Mouse (Mus musculus): Measurements from ENCODE around the gene Cadm4. TPM values are rescaled to one million over a fixed set of nuclear protein-coding genes. Genes with fewer than 3 reads are reported as not detected.

Gene Cadm4
- polyA plus RNA-seq, 1 experiment from 2014 or later: 1.2 TPM

DNA sequence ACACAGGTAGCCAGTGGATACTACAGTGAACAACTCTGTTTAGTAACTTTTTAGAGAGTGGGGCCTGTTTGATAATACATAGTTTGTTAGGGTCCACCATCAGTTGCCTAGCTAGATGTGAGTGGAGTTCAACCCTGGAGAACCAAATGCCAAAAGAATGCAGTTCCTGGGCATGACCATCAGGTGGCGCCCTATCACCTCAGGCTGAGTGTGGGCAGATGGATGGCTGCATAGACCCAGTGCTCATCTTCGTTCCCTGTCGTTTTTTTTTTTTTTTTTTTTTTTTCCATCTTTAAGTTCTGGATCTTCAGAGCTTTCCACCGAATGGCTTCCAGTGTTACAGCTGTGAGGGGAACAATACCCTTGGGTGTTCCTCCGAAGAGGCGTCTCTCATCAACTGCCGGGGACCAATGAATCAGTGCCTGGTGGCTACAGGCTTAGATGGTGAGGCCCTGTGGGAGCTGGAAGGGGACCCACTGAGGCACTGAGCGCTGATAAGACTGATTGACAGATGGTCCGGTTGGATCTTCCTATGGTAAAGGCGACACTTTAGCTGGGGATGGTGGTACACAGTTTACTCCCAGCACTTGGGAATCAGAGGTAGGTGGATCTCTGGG, 7.8 kb upstream of the Cadm4 start:
- Histone ChIP-seq H3K4me2 (ENCODE audit: low read depth, low read length) (no peak overlapping the region), H3K27me3 (ENCODE audit: control insufficient read depth, insufficient read depth, low read length) (no peaks in the 10 kb centered on the region; the same call in 1 of the 2 replicates), H3K4me3 (ENCODE audit: low read length) (no peak overlapping the region), H3K36me3 (ENCODE audit: control insufficient read depth, insufficient read depth) (peaks cover 6% of the 10 kb centered on the region), H3K4me1 (ENCODE audit: control insufficient read depth, insufficient read depth, low read length) (no peaks in the 10 kb centered on the region), H3K9me3 (replicated peaks; ENCODE audit: control insufficient read depth, low read length) (peaks cover 6% of the 10 kb centered on the region), H3K9ac (ENCODE audit: low read length) (no peak overlapping the region), H3K27ac (ENCODE audit: low read length) (no peak overlapping the region)
- peak; percentile 47; the same call in 1 of the 2 replicates for ATAC-seq (replicated peaks; ENCODE audit: extremely low read depth, insufficient read depth, low FRiP score)
- WGBS: 51% methylated on average over 10 of the region's 10 CpGs

DNA sequence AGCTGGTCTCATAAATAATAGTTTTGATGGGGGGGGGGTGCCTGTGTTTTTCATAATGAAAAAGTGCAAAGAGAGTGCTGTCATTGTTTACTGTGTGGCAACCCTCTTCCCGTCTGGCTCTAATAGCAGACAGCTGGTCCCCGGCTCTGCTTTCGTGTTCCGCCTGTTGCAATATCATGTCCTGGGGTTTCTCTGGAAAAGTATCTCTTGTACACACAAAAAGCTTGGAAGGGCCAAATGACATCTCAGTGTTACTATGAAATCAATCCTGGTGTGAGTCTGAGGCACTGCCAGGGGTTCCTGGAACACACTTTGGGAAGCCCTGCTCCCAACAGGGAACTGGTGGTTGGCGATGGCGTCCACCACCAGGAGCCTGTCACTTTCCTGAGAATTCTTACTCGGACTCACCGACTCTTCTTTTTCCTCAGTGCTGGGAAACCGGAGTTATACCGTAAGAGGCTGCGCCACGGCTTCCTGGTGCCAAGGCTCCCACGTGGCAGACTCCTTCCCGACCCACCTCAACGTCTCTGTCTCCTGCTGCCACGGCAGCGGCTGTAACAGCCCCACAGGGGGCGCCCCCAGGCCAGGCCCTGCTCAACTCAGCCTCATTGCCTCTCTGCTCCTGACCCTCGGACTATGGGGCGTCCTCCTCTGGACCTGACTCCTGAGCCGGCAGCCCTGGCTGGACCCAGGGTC, 6.9 kb upstream of the Cadm4 start:
- WGBS: 40% methylated on average over 21 of the region's 21 CpGs
- Histone ChIP-seq H3K4me2 (ENCODE audit: low read depth, low read length) (no peak overlapping the region), H3K9ac (ENCODE audit: low read length) (no peak overlapping the region), H3K4me1 (ENCODE audit: control insufficient read depth, insufficient read depth, low read length) (no peaks in the 10 kb centered on the region), H3K27ac (ENCODE audit: low read length) (no peak overlapping the region), H3K36me3 (ENCODE audit: control insufficient read depth, insufficient read depth) (no peaks in the 10 kb centered on the region), H3K4me3 (ENCODE audit: low read length) (no peak overlapping the region), H3K9me3 (replicated peaks; ENCODE audit: control insufficient read depth, low read length) (peaks cover 2% of the 10 kb centered on the region; the same call in 1 of the 2 replicates), H3K27me3 (ENCODE audit: control insufficient read depth, insufficient read depth, low read length) (peaks cover 3% of the 10 kb centered on the region)
- ATAC-seq (replicated peaks; ENCODE audit: extremely low read depth, insufficient read depth, low FRiP score): no peak

DNA sequence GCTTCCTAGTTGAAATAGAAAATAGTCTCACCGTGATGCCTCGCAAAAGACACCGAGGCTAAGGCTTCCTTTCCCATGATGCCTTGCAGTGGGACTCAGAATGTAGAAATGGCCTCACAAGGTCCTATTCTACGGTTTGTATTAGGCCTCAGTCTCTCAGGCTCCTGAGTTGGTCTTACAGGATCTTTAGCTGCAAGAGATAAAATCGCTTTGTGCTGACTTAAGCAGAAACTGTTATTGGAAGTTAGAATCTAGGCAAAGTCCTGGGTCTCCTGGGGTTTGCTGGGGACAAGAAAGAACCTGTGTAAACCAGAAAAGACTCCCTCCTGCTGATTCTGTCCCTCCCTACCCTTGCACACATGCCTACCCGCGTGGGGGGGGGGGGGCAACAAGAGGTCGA, 5.5 kb upstream of the Cadm4 start:
- ATAC-seq (replicated peaks; ENCODE audit: extremely low read depth, insufficient read depth, low FRiP score): no peak
- H3K27ac ChIP-seq (ENCODE audit: low read length): no peak overlapping the region

DNA sequence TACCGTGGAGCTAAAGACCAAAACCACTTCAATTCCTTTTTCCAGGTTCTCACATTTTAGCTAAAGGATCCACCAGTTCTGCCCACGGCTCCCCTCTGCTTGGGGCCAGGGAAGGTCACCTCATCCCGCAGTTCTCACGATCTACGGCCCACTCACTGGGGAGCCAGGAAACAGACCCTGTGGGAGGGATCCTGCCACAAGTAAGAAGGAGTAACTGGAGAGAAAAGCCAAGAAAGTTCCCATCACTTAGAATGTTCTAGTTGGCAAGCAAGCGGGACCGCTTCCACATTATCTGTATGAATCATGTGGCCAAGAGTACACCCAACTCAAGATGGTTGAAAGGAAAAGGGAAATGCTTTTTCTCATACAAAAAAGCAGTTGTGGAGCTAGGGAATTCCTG, 5.0 kb upstream of the Cadm4 start:
- Histone ChIP-seq H3K9me3 (replicated peaks; ENCODE audit: control insufficient read depth, low read length) (peaks cover 2% of the 10 kb centered on the region; the same call in 1 of the 2 replicates), H3K4me1 (ENCODE audit: control insufficient read depth, insufficient read depth, low read length) (0 out of 2 replicates have a peak, but pooled peaks cover 3% of the 10 kb centered on the region), H3K27me3 (ENCODE audit: control insufficient read depth, insufficient read depth, low read length) (peaks cover 16% of the 10 kb centered on the region), H3K4me2 (ENCODE audit: low read depth, low read length) (no peak overlapping the region), H3K27ac (ENCODE audit: low read length) (no peak overlapping the region), H3K4me3 (ENCODE audit: low read length) (no peak overlapping the region), H3K36me3 (ENCODE audit: control insufficient read depth, insufficient read depth) (no peaks in the 10 kb centered on the region), H3K9ac (ENCODE audit: low read length) (no peak overlapping the region)
- WGBS: 72% methylated on average over 7 of the region's 7 CpGs
- no peak for ATAC-seq (replicated peaks; ENCODE audit: extremely low read depth, insufficient read depth, low FRiP score)

More for the DNA sequence above, 5.5 kb upstream of the Cadm4 start:
- H3K9ac ChIP-seq (ENCODE audit: low read length): no peak overlapping the region
- WGBS: 74% methylated on average over 8 of the region's 8 CpGs
- no peak overlapping the region for H3K4me3 ChIP-seq (ENCODE audit: low read length)
- H3K27me3 ChIP-seq (ENCODE audit: control insufficient read depth, insufficient read depth, low read length): peaks cover 11% of the 10 kb centered on the region
- no peaks in the 10 kb centered on the region for H3K36me3 ChIP-seq (ENCODE audit: control insufficient read depth, insufficient read depth)
- no peak overlapping the region for H3K4me2 ChIP-seq (ENCODE audit: low read depth, low read length)
- no peaks in the 10 kb centered on the region for H3K4me1 ChIP-seq (ENCODE audit: control insufficient read depth, insufficient read depth, low read length)
- H3K9me3 ChIP-seq (replicated peaks; ENCODE audit: control insufficient read depth, low read length): peaks cover 2% of the 10 kb centered on the region; the same call in 1 of the 2 replicates

DNA sequence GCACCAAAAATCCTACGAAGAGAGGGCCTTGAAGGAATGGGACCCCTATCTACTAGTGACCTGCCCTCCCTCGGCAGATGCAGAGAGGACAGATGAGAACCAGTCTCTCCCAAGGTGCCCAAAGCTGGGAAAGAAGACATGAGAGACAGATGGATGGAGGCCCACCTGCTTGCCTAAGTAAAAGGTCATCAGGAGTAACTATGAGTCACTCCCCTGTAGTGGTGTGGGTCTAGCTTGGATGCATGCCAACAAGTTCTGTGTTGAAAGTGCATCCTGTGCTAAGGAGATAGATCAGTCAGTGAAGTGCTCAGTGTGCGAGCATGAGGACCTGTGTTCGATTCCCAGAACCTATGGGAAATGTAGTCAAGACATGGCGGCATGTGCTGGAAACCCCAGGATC, 2.9 kb upstream of the Cadm4 start:
- H3K9ac ChIP-seq (ENCODE audit: low read length): no peak overlapping the region
- no peaks in the 10 kb centered on the region for H3K36me3 ChIP-seq (ENCODE audit: control insufficient read depth, insufficient read depth)
- ATAC-seq (replicated peaks; ENCODE audit: extremely low read depth, insufficient read depth, low FRiP score): no peak
- peaks cover 5% of the 10 kb centered on the region; the same call in 1 of the 2 replicates for H3K4me1 ChIP-seq (ENCODE audit: control insufficient read depth, insufficient read depth, low read length)
- H3K9me3 ChIP-seq (replicated peaks; ENCODE audit: control insufficient read depth, low read length): peaks cover 2% of the 10 kb centered on the region; the same call in 1 of the 2 replicates
- no peak overlapping the region for H3K4me2 ChIP-seq (ENCODE audit: low read depth, low read length)
- H3K27ac ChIP-seq (ENCODE audit: low read length): no peak overlapping the region
- peaks cover 34% of the 10 kb centered on the region for H3K27me3 ChIP-seq (ENCODE audit: control insufficient read depth, insufficient read depth, low read length)
- no peak overlapping the region for H3K4me3 ChIP-seq (ENCODE audit: low read length)
- WGBS: 74% methylated on average over 5 of the region's 5 CpGs

DNA sequence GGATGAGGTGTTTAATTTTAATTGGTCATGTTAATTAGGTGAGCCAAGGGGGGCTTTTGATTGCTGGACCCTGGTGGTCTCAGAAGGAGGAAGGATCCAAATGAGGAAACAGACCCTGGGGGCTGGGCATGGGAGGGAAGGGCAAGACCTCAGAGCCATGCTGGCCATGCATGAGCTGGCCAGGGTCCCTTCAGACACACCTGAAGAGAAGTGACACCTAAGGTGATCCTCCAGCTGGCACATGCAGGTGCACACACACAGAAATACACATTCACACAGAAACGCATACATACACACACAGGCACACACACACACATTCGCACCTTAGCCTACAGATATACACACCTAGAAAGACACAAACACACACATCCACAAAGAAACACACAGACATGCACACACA, 2.1 kb upstream of the Cadm4 start:
- H3K9me3 ChIP-seq (replicated peaks; ENCODE audit: control insufficient read depth, low read length): peaks cover 2% of the 10 kb centered on the region; the same call in 1 of the 2 replicates
- no peak overlapping the region for H3K27ac ChIP-seq (ENCODE audit: low read length)
- H3K27me3 ChIP-seq (ENCODE audit: control insufficient read depth, insufficient read depth, low read length): peaks cover 42% of the 10 kb centered on the region
- no peak overlapping the region for H3K4me2 ChIP-seq (ENCODE audit: low read depth, low read length)
- H3K4me3 ChIP-seq (ENCODE audit: low read length): no peak overlapping the region
- no peak overlapping the region for H3K9ac ChIP-seq (ENCODE audit: low read length)
- peaks cover 5% of the 10 kb centered on the region; the same call in 1 of the 2 replicates for H3K4me1 ChIP-seq (ENCODE audit: control insufficient read depth, insufficient read depth, low read length)
- H3K36me3 ChIP-seq (ENCODE audit: control insufficient read depth, insufficient read depth): no peaks in the 10 kb centered on the region
- ATAC-seq (replicated peaks; ENCODE audit: extremely low read depth, insufficient read depth, low FRiP score): no peak
- WGBS: 88% methylated on average over 2 of the region's 2 CpGs

DNA sequence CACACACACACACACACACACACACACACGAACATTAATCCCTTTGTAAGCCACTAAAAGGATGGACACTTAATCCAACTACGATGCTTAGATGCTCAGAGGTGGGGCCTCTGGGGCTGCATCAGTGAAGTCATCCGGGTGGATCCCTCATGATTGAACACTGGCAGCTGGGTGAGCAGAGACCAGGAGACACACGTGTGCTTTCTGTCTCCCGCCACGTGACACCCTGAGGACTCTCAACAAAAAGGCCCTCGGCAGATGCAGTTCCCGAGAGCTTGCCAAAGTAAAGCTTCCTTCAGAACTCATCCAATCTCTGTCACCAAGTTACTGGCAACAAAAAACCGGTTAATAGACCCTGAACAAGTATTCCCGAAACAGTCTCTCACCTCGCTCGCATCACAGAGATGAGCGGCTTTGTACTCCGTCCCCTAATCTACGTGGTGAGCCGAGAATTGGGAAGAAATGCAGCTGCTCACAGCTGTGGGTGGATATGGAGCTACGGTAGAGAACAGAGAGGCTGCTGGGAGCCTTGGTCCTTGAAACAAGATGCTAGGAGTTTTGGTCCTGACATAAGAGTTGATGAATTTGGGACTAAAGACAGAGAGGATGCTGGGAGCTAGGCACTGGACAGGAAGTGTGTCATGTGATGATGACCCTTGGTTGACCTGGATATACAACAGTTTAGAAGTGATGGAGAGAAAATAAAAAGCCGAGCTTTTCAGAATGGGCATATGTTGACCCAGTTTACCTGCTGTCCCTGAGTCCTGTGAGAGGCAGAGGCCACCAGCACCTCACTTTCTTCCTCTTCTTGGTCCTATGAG, 1.5 kb upstream of the Cadm4 start:
- Histone ChIP-seq H3K9me3 (replicated peaks; ENCODE audit: control insufficient read depth, low read length) (peaks cover 2% of the 10 kb centered on the region; the same call in 1 of the 2 replicates), H3K36me3 (ENCODE audit: control insufficient read depth, insufficient read depth) (no peaks in the 10 kb centered on the region), H3K27me3 (ENCODE audit: control insufficient read depth, insufficient read depth, low read length) (peaks cover 47% of the 10 kb centered on the region), H3K4me3 (ENCODE audit: low read length) (no peak overlapping the region), H3K4me1 (ENCODE audit: control insufficient read depth, insufficient read depth, low read length) (peaks cover 5% of the 10 kb centered on the region; the same call in 1 of the 2 replicates), H3K4me2 (ENCODE audit: low read depth, low read length) (no peak overlapping the region), H3K9ac (ENCODE audit: low read length) (no peak overlapping the region), H3K27ac (ENCODE audit: low read length) (no peak overlapping the region)
- no peak for ATAC-seq (replicated peaks; ENCODE audit: extremely low read depth, insufficient read depth, low FRiP score)
- WGBS: 49% methylated on average over 18 of the region's 18 CpGs

DNA sequence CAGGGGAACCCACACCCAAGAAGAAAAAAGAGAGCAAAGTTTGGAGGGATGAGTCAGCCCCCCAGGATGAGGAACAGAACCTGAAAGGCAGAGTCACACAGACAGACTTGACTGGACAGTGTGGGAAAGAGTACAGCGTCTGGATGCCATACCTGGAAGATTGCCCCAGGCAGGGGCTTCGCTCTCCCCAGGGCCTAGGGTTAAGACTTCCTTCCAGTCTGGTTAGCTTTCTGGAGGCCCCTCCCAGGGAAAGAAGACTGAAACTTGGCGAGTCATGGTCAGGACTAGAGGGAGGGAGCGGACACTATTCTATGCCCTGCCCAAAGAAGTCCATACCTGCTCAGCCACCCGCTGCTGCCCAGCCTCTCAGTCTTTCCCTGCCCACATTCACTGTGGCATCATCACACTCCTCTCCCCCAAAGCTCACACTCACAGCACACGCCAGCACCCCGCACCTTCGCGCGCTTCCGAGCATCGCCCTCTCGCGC, 793 bp upstream of the Cadm4 start:
- no peak for ATAC-seq (replicated peaks; ENCODE audit: extremely low read depth, insufficient read depth, low FRiP score)
- no peak overlapping the region; the same call in 1 of the 2 replicates for H3K9ac ChIP-seq (ENCODE audit: low read length)
- no peak overlapping the region for H3K27ac ChIP-seq (ENCODE audit: low read length)
- peak overlapping the region; percentile 75 for H3K4me3 ChIP-seq (ENCODE audit: low read length)
- H3K9me3 ChIP-seq (replicated peaks; ENCODE audit: control insufficient read depth, low read length): peaks cover 2% of the 10 kb centered on the region; the same call in 1 of the 2 replicates
- H3K4me2 ChIP-seq (ENCODE audit: low read depth, low read length): peak overlapping the region; percentile 97
- H3K4me1 ChIP-seq (ENCODE audit: control insufficient read depth, insufficient read depth, low read length): peaks cover 5% of the 10 kb centered on the region; the same call in 1 of the 2 replicates
- peaks cover 54% of the 10 kb centered on the region for H3K27me3 ChIP-seq (ENCODE audit: control insufficient read depth, insufficient read depth, low read length)
- H3K36me3 ChIP-seq (ENCODE audit: control insufficient read depth, insufficient read depth): no peaks in the 10 kb centered on the region
- WGBS: 12% methylated on average over 14 of the region's 14 CpGs

All from heart, embryonic 16.5 days (tissue).